Mouse (Mus musculus): Measurements from ENCODE around the gene Ankdd1a. TPM values are rescaled to one million over a fixed set of nuclear protein-coding genes. Genes with fewer than 3 reads are reported as not detected.

The Ankdd1a gene
- total and polyA plus RNA-seq, 3 experiments = 0.06 TPM; not detected in 2

GRCm38 (mm10) chr9:65537901-65538630 lies 18.1 kb upstream of the Ankdd1a start:
- no peaks in the 10 kb centered on the region for H3K27me3 ChIP-seq (ENCODE audit: control insufficient read depth in 1 of 2, insufficient read depth in 2 of 2, low read length in 2 of 2)
- TF ChIP-seq E2F4 (IDR thresholded peaks at IDR 0.05; ENCODE audit: borderline replicate concordance, low read depth, low read length) (no peak), POLR2AphosphoS2 (IDR thresholded peaks at IDR 0.05; ENCODE audit: low read length) (no peak), SMC3 (IDR thresholded peaks at IDR 0.05; ENCODE audit: low read depth, low read length) (no peak), MAX (IDR thresholded peaks at IDR 0.05; ENCODE audit: low read length) (no peak), RAD21 (IDR thresholded peaks at IDR 0.05; ENCODE audit: low read depth, low read length) (no peak), UBTF (IDR thresholded peaks at IDR 0.05; ENCODE audit: borderline replicate concordance, insufficient read depth, low read depth, low read length) (no peak), USF1 (IDR thresholded peaks at IDR 0.05; ENCODE audit: low read depth, low read length) (no peak), TAL1 (IDR thresholded peaks at IDR 0.05; ENCODE audit: low read length) (no peak), TCF12 (IDR thresholded peaks at IDR 0.05; ENCODE audit: low read depth, low read length) (no peak), SIN3A (IDR thresholded peaks at IDR 0.05; ENCODE audit: low read length) (no peak), POLR2A (IDR thresholded peaks at IDR 0.05; ENCODE audit: control insufficient read depth in 1 of 2, insufficient read depth in 1 of 2, low read depth in 1 of 2, low read length in 2 of 2, poor library complexity in 1 of 2) (no peak), POLR2AphosphoS5 (IDR thresholded peaks at IDR 0.05; ENCODE audit: borderline replicate concordance, low read depth, low read length) (no peak), GABPA (IDR thresholded peaks at IDR 0.05; ENCODE audit: low read depth, low read length) (no peak), USF2 (IDR thresholded peaks at IDR 0.05; ENCODE audit: borderline replicate concordance in 1 of 2, insufficient read depth in 1 of 2, low read depth in 1 of 2, low read length in 2 of 2) (no peak), MAFK (IDR thresholded peaks at IDR 0.05; ENCODE audit: borderline replicate concordance, low read depth, low read length) (no peak), TBP (IDR thresholded peaks at IDR 0.05; ENCODE audit: low read depth, low read length) (no peak), EP300 (IDR thresholded peaks at IDR 0.05; ENCODE audit: low read depth in 1 of 2, low read length in 2 of 2) (no peak), GATA1 (IDR thresholded peaks at IDR 0.05; ENCODE audit: low read depth, low read length) (no peak)
- no peaks in the 10 kb centered on the region for H3K9me3 ChIP-seq (replicated peaks; ENCODE audit: insufficient read depth, low read length)
- no peak overlapping the region for H3K27ac ChIP-seq (ENCODE audit: control insufficient read depth, low read depth, low read length)
- peaks cover 0 to 16% of the 10 kb centered on the region in 2 experiments; a peak in 2 of 4 replicates for H3K36me3 ChIP-seq (ENCODE audit: control insufficient read depth in 1 of 2, insufficient read depth in 2 of 2, low read length in 2 of 2)
- H3K4me1 ChIP-seq (ENCODE audit: control insufficient read depth in 1 of 2, insufficient read depth in 2 of 2, low read length in 2 of 2) = peaks cover 4 to 31% of the 10 kb centered on the region in 2 experiments
- H3K4me3 ChIP-seq (ENCODE audit: control insufficient read depth in 1 of 2, insufficient read depth in 1 of 2, low read depth in 2 of 2, low read length in 2 of 2) = no peak overlapping the region
- H3K79me2 ChIP-seq (ENCODE audit: control insufficient read depth, insufficient read depth, low read length, poor library complexity) = no peaks in the 10 kb centered on the region
- no peak for DNase-seq (ENCODE audit: low read depth, low spot score)
- no peak overlapping the region for H3K9ac ChIP-seq (ENCODE audit: control insufficient read depth, low read depth, low read length, poor library complexity, severe bottlenecking)

- peaks cover 4 to 27% of the 10 kb centered on the region in 2 experiments for H3K4me1 ChIP-seq (ENCODE audit: control insufficient read depth in 1 of 2, insufficient read depth in 2 of 2, low read length in 2 of 2)
- no peaks in the 10 kb centered on the region for H3K79me2 ChIP-seq (ENCODE audit: control insufficient read depth, insufficient read depth, low read length, poor library complexity)
- no peaks in the 10 kb centered on the region for H3K9me3 ChIP-seq (replicated peaks; ENCODE audit: insufficient read depth, low read length)
- H3K27ac ChIP-seq (ENCODE audit: control insufficient read depth, low read depth, low read length) = no peak overlapping the region
- no peaks in the 10 kb centered on the region for H3K27me3 ChIP-seq (ENCODE audit: control insufficient read depth in 1 of 2, insufficient read depth in 2 of 2, low read length in 2 of 2)
- no peak overlapping the region for H3K4me3 ChIP-seq (ENCODE audit: control insufficient read depth in 1 of 2, insufficient read depth in 1 of 2, low read depth in 2 of 2, low read length in 2 of 2)
- H3K36me3 ChIP-seq (ENCODE audit: control insufficient read depth in 1 of 2, insufficient read depth in 2 of 2, low read length in 2 of 2) = peaks cover 0 to 12% of the 10 kb centered on the region in 2 experiments; a peak in 2 of 4 replicates
- DNase-seq (ENCODE audit: low read depth, low spot score) = no peak
- TF ChIP-seq RAD21 (IDR thresholded peaks at IDR 0.05; ENCODE audit: low read depth, low read length) = no peak
- TF ChIP-seq ZC3H11A (IDR thresholded peaks at IDR 0.05; ENCODE audit: low read depth, low read length) = no peak
- no peak for TF ChIP-seq MYC (IDR thresholded peaks at IDR 0.05; ENCODE audit: low read depth, low read length)
- no peak for TF ChIP-seq MAX (IDR thresholded peaks at IDR 0.05; ENCODE audit: low read length)
- no peak for TF ChIP-seq RCOR1 (IDR thresholded peaks at IDR 0.05; ENCODE audit: low read depth, low read length)
- no peak overlapping the region for H3K9ac ChIP-seq (ENCODE audit: control insufficient read depth, low read depth, low read length, poor library complexity, severe bottlenecking)
These were observed 16.5 kb upstream of the Ankdd1a start for GRCm38 (mm10) chr9:65536491-65536890.

Measured in MEL (cell line).